ENCODE assay signal across 10 mouse cellular contexts in genomic region chr10:5528284-5528683, GRCm38 (mm10). TPM values are rescaled to one million over a fixed set of nuclear protein-coding genes. Genes with fewer than 3 reads are reported as not detected.
DNase-seq lines count a peak whose midpoint lies in the region; ATAC-seq and TF ChIP-seq lines count a peak whose summit lies in the region.
"Had no signal": no experiment of that assay in that cellular context is flagged by ENCODE, and none has a peak within 500 bp of the region (broad histone marks: within the 10 kb centered on the region; RNA-seq: fewer than 3 reads in every experiment).

No protein-coding gene starts in this region.

- no peak for TF ChIP-seq CTCF in hindbrain, postnatal 0 days (IDR thresholded peaks at IDR 0.05; ENCODE audit: low read depth)

- no peaks in the 10 kb centered on the region for H3K36me3 ChIP-seq in hindbrain, postnatal 0 days (ENCODE audit: insufficient read depth, low read length)
- H3K36me3 ChIP-seq in hindbrain, embryonic 12.5 days = no peaks in the 10 kb centered on the region
- H3K36me3 ChIP-seq in hindbrain, embryonic 11.5 days (ENCODE audit: control insufficient read depth, insufficient read depth, low read length) = no peaks in the 10 kb centered on the region
- H3K36me3 ChIP-seq: midbrain, embryonic 10.5 days had no signal

- no peak overlapping the region for H3K4me3 ChIP-seq in hindbrain, postnatal 0 days (ENCODE audit: low read length)
- H3K4me3 ChIP-seq in hindbrain, embryonic 12.5 days = no peak overlapping the region
- no peak overlapping the region for H3K4me3 ChIP-seq in brown adipose tissue, adult 24 weeks (ENCODE audit: insufficient read depth, low read depth, low read length)
- H3K4me3 ChIP-seq in hindbrain, embryonic 11.5 days (ENCODE audit: low read depth, low read length) = no peak overlapping the region
- H3K4me3 ChIP-seq: midbrain, embryonic 10.5 days had no signal

- no peaks in the 10 kb centered on the region for H3K9me3 ChIP-seq in hindbrain, postnatal 0 days (ENCODE audit: low read length)
- no peaks in the 10 kb centered on the region for H3K9me3 ChIP-seq in hindbrain, embryonic 12.5 days (replicated peaks)
- no peaks in the 10 kb centered on the region for H3K9me3 ChIP-seq in hindbrain, embryonic 11.5 days (ENCODE audit: control insufficient read depth, low read length)
- H3K9me3 ChIP-seq: midbrain, embryonic 10.5 days had no signal

- H3K27me3 ChIP-seq in hindbrain, postnatal 0 days (ENCODE audit: insufficient read depth, low read length) = no peaks in the 10 kb centered on the region
- H3K27me3 ChIP-seq in hindbrain, embryonic 12.5 days = no peaks in the 10 kb centered on the region
- H3K27me3 ChIP-seq in hindbrain, embryonic 11.5 days (ENCODE audit: control insufficient read depth, insufficient read depth, low read length) = no peaks in the 10 kb centered on the region
- H3K27me3 ChIP-seq: CH12.LX had no signal

- H3K4me1 ChIP-seq in hindbrain, postnatal 0 days (ENCODE audit: insufficient read depth, low read length) = peaks cover 8% of the 10 kb centered on the region; the same call in 1 of the 2 replicates
- no peaks in the 10 kb centered on the region for H3K4me1 ChIP-seq in hindbrain, embryonic 12.5 days
- peaks cover 7% of the 10 kb centered on the region for H3K4me1 ChIP-seq in brown adipose tissue, adult 24 weeks (ENCODE audit: control insufficient read depth, insufficient read depth, insufficient read length, low read length)
- no peaks in the 10 kb centered on the region for H3K4me1 ChIP-seq in hindbrain, embryonic 11.5 days (replicated peaks; ENCODE audit: control insufficient read depth, insufficient read depth, low read length)
- H3K4me1 ChIP-seq: midbrain, embryonic 10.5 days had no signal

- peak; percentile 57 for DNase-seq in hindbrain, postnatal 0 days (ENCODE audit: low spot score)
- DNase-seq in frontal cortex, adult 2 months (ENCODE audit: extremely low spot score in 1 of 2, low spot score in 1 of 2) = peak; percentile 21 to 47
- DNase-seq in embryo, embryonic 10.5 days (ENCODE audit: low spot score) = no peak
- no peak for DNase-seq in adrenal gland, postnatal 10 days
- no peak for DNase-seq in hindbrain, embryonic 11.5 days (ENCODE audit: low spot score)

- H3K27ac ChIP-seq in hindbrain, postnatal 0 days = peak overlapping the region; percentile 73; the same call in 1 of the 2 replicates
- no peak overlapping the region for H3K27ac ChIP-seq in hindbrain, embryonic 12.5 days
- peak overlapping the region; percentile 30 for H3K27ac ChIP-seq in brown adipose tissue, adult 24 weeks (replicated peaks; ENCODE audit: low read depth, low read length)
- no peak overlapping the region for H3K27ac ChIP-seq in hindbrain, embryonic 11.5 days (ENCODE audit: low read depth, low read length)
- H3K27ac ChIP-seq: midbrain, embryonic 10.5 days had no signal

- WGBS in hindbrain, postnatal 0 days = 77% methylated on average over 1 of the region's 1 CpGs
- 100% methylated on average over 1 of the region's 1 CpGs for WGBS in hindbrain, embryonic 12.5 days
- 97% methylated on average over 1 of the region's 1 CpGs for WGBS in hindbrain, embryonic 11.5 days

- H3K9ac ChIP-seq in hindbrain, postnatal 0 days (replicated peaks; ENCODE audit: low read length) = no peak overlapping the region
- no peak overlapping the region for H3K9ac ChIP-seq in hindbrain, embryonic 12.5 days
- no peak overlapping the region for H3K9ac ChIP-seq in hindbrain, embryonic 11.5 days (ENCODE audit: low read depth, low read length)

- H3K4me2 ChIP-seq in hindbrain, postnatal 0 days (ENCODE audit: low read depth, low read length) = no peak overlapping the region
- no peak overlapping the region for H3K4me2 ChIP-seq in hindbrain, embryonic 12.5 days (replicated peaks)
- H3K4me2 ChIP-seq in hindbrain, embryonic 11.5 days (replicated peaks; ENCODE audit: low read depth, low read length) = no peak overlapping the region

- ATAC-seq in hindbrain, postnatal 0 days = peak; percentile 92
- ATAC-seq in hindbrain, embryonic 12.5 days (ENCODE audit: low FRiP score) = no peak
- ATAC-seq in megakaryocyte, adult 5-6 weeks (ENCODE audit: poor library complexity, severe bottlenecking) = peak; percentile 45; the same call in 1 of the 2 replicates
- ATAC-seq in hindbrain, embryonic 11.5 days (ENCODE audit: low FRiP score) = no peak

RNA-seq across cellular contexts. Expression of gene Syne1, which starts 23.0 kb away (rescaled TPM):
- 84.4 and 93.3 TPM in 2 replicates for total RNA-seq in hindbrain, postnatal 0 days (2014; rRNA removed)
- polyA plus RNA-seq in hindbrain, postnatal 0 days (2015; fragmentation: Nextera tagmentation; extraction: Ambion mirVana) = 18.3 and 18.7 TPM in 2 replicates
- 6.8 and 7.0 TPM in 2 replicates for polyA plus RNA-seq in hindbrain, embryonic 12.5 days (2016; fragmentation: Nextera tagmentation; extraction: Ambion mirVana)
- polyA plus RNA-seq in brown adipose tissue, adult 24 weeks (2012; ENCODE audit: insufficient read depth, insufficient read length, missing spikeins) = 7.6 and 8.1 TPM in 2 replicates
- 152 and 163 TPM in 2 replicates for polyA plus RNA-seq in frontal cortex, adult 2 months (2012; rRNA removed)
- total RNA-seq in megakaryocyte, adult 5-6 weeks (2015) = 69.0 and 85.1 TPM in 2 replicates
- 103 and 141 TPM in 2 replicates for total RNA-seq in megakaryocyte, adult 5-6 weeks (2017)
- total RNA-seq in adrenal gland, postnatal 10 days (2021) = 10 to 100 TPM; 17.7 to 24.4 TPM
- polyA plus RNA-seq in hindbrain, embryonic 11.5 days (2014; fragmentation: Nextera tagmentation; extraction: Ambion mirVana) = 4.5 and 6.3 TPM in 2 replicates

Comparison
In these comparisons a context has a peak if more than half of its experiments do, and no peak if none do; other contexts are left out.
1. ATAC-seq: peak in hindbrain, postnatal 0 days (single experiment) and megakaryocyte, adult 5-6 weeks (single experiment); none in hindbrain, embryonic 12.5 days (single experiment) and hindbrain, embryonic 11.5 days (single experiment).
2. DNase-seq: peak in hindbrain, postnatal 0 days (single experiment) and frontal cortex, adult 2 months (2 of 2); none in embryo, embryonic 10.5 days (single experiment), adrenal gland, postnatal 10 days (single experiment) and hindbrain, embryonic 11.5 days (single experiment).
3. H3K27ac ChIP-seq: peak in hindbrain, postnatal 0 days (single experiment) and brown adipose tissue, adult 24 weeks (single experiment); none in hindbrain, embryonic 12.5 days (single experiment) and hindbrain, embryonic 11.5 days (single experiment).